Mouse (Mus musculus): ENCODE data around the gene Gzma.

Gene Gzma

GRCm38 (mm10) chr13:113100879-113101278 is at the start of gene Gzma:
Gene Gzma, minus strand, starts transcription at chr13:113100981.
- no peak for DNase-seq (ENCODE audit: low spot score in 2 of 2)

GRCm38 (mm10) chr13:113139597-113139996 is 38.8 kb upstream of the Gzma start:
- no peak for DNase-seq (ENCODE audit: low spot score in 2 of 2)

GRCm38 (mm10) chr13:113129974-113130373 is 29.2 kb upstream of the Gzma start:
- DNase-seq (ENCODE audit: low spot score in 2 of 2), result no peak

- DNase-seq (ENCODE audit: low spot score in 2 of 2), result no peak
These were observed 20.5 kb upstream of the Gzma start for GRCm38 (mm10) chr13:113121326-113121725.

- peak; percentile 24 to 44 for DNase-seq (ENCODE audit: low spot score in 2 of 2)
These were observed 19.8 kb upstream of the Gzma start for GRCm38 (mm10) chr13:113120324-113121237.

- no peak for DNase-seq (ENCODE audit: low spot score in 2 of 2)
These were observed 18.2 kb upstream of the Gzma start for GRCm38 (mm10) chr13:113118977-113119376.

- peak; percentile 50 to 79 for DNase-seq (ENCODE audit: low spot score in 2 of 2)
These were observed 4.0 kb upstream of the Gzma start for GRCm38 (mm10) chr13:113104759-113105158.

- peak; percentile 18 to 51 for DNase-seq (ENCODE audit: low spot score in 2 of 2)
These were observed 1.0 kb upstream of the Gzma start for GRCm38 (mm10) chr13:113101804-113102203.

GRCm38 (mm10) chr13:113098406-113098805 is 2.4 kb downstream of the Gzma start:
- DNase-seq (ENCODE audit: low spot score in 2 of 2), result no peak

- DNase-seq (ENCODE audit: low spot score in 2 of 2), result no peak
These were observed 3.8 kb downstream of the Gzma start for GRCm38 (mm10) chr13:113097011-113097410.

GRCm38 (mm10) chr13:113094618-113095017 is 6.2 kb downstream of the Gzma start:
- no peak for DNase-seq (ENCODE audit: low spot score in 2 of 2)

- peak; percentile 54 to 75 for DNase-seq (ENCODE audit: low spot score in 2 of 2)
These were observed 10.3 kb downstream of the Gzma start for GRCm38 (mm10) chr13:113090489-113090888.

- peak; percentile 56 to 79 for DNase-seq (ENCODE audit: low spot score in 2 of 2)
These were observed 13.4 kb downstream of the Gzma start for GRCm38 (mm10) chr13:113087226-113088017.

GRCm38 (mm10) chr13:113084732-113085131 is 16.0 kb downstream of the Gzma start:
- DNase-seq (ENCODE audit: low spot score in 2 of 2), result no peak

GRCm38 (mm10) chr13:113082101-113082500 is 18.7 kb downstream of the Gzma start:
- no peak for DNase-seq (ENCODE audit: low spot score in 2 of 2)

- no peak for DNase-seq (ENCODE audit: low spot score in 2 of 2)
These were observed 21.8 kb downstream of the Gzma start for GRCm38 (mm10) chr13:113079021-113079420.

GRCm38 (mm10) chr13:113064542-113064941 is 36.2 kb downstream of the Gzma start:
- DNase-seq (ENCODE audit: low spot score in 2 of 2), result no peak

- DNase-seq (ENCODE audit: low spot score in 2 of 2), result peak; percentile 54 to 76
These were observed 39.0 kb downstream of the Gzma start for GRCm38 (mm10) chr13:113061746-113062145.

GRCm38 (mm10) chr13:113055826-113056225 is 45.0 kb downstream of the Gzma start:
- no peak for DNase-seq (ENCODE audit: low spot score in 2 of 2)

- DNase-seq (ENCODE audit: low spot score in 2 of 2), result no peak
These were observed 46.6 kb downstream of the Gzma start for GRCm38 (mm10) chr13:113054230-113054629.

GRCm38 (mm10) chr13:113047647-113048046 is 53.1 kb downstream of the Gzma start:
- no peak for DNase-seq (ENCODE audit: low spot score in 2 of 2)

- DNase-seq (ENCODE audit: low spot score in 2 of 2), result no peak
These were observed 53.8 kb downstream of the Gzma start for GRCm38 (mm10) chr13:113047018-113047417.

Data from natural killer cell, adult 2 months (primary cell).